Mouse (Mus musculus): Measurements from ENCODE around the gene Rsl1d1. TPM values are rescaled to one million over a fixed set of nuclear protein-coding genes. Genes with fewer than 3 reads are reported as not detected.

The Rsl1d1 gene
- total and polyA plus RNA-seq, 2 experiments from 2014 or later: 54.6 to 140 TPM

Small RNAs within 50 kb of the gene (microRNA-seq; reads per million reads assigned to microRNA genes)
- gene Gm23935 (ENCODE audit: borderline number of aligned reads): 69.7 reads per million, percentile 40 among the genes with 10 or more reads in this experiment

Other genes starting within 250 kb of the Rsl1d1 start
- gene Snn, start 142.4 kb downstream of the Rsl1d1 start, total RNA-seq (2014; rRNA removed): 241 and 278 TPM in 2 replicates
- gene Snn, start 142.4 kb downstream of the Rsl1d1 start, polyA plus RNA-seq (2015; fragmentation: Nextera tagmentation; extraction: Ambion mirVana): 122 and 130 TPM in 2 replicates
- 19.0 and 22.4 TPM in 2 replicates for gene Litaf, start 137.2 kb downstream of the Rsl1d1 start, total RNA-seq (2014; rRNA removed)
- gene Litaf, start 137.2 kb downstream of the Rsl1d1 start, polyA plus RNA-seq (2015; fragmentation: Nextera tagmentation; extraction: Ambion mirVana): 20.5 and 20.7 TPM in 2 replicates
- 46.4 and 48.4 TPM in 2 replicates for gene Txndc11, start 68.7 kb downstream of the Rsl1d1 start, total RNA-seq (2014; rRNA removed)
- gene Txndc11, start 68.7 kb downstream of the Rsl1d1 start, polyA plus RNA-seq (2015; fragmentation: Nextera tagmentation; extraction: Ambion mirVana): 25.4 and 30.5 TPM in 2 replicates
- gene Zc3h7a, start 26.9 kb downstream of the Rsl1d1 start, total RNA-seq (2014; rRNA removed): 33.3 and 63.4 TPM in 2 replicates
- gene Zc3h7a, start 26.9 kb downstream of the Rsl1d1 start, polyA plus RNA-seq (2015; fragmentation: Nextera tagmentation; extraction: Ambion mirVana): 35.6 and 40.9 TPM in 2 replicates
- gene Gspt1, start 51.0 kb upstream of the Rsl1d1 start, total RNA-seq (2014; rRNA removed): 60.9 and 74.1 TPM in 2 replicates
- 36.4 and 39.0 TPM in 2 replicates for gene Gspt1, start 51.0 kb upstream of the Rsl1d1 start, polyA plus RNA-seq (2015; fragmentation: Nextera tagmentation; extraction: Ambion mirVana)
- gene Tnfrsf17, start 110.5 kb upstream of the Rsl1d1 start, total RNA-seq (2014; rRNA removed): not detected in 2 replicates
- 0.20 and 0.21 TPM in 2 replicates for gene Tnfrsf17, start 110.5 kb upstream of the Rsl1d1 start, polyA plus RNA-seq (2015; fragmentation: Nextera tagmentation; extraction: Ambion mirVana)
- 22.8 and 30.8 TPM in 2 replicates for gene Snx29, start 119.6 kb upstream of the Rsl1d1 start, total RNA-seq (2014; rRNA removed)
- 6.6 and 7.0 TPM in 2 replicates for gene Snx29, start 119.6 kb upstream of the Rsl1d1 start, polyA plus RNA-seq (2015; fragmentation: Nextera tagmentation; extraction: Ambion mirVana)

All from midbrain, postnatal 0 days (tissue).